Comparison of ENCODE assay signal across 9 mouse cellular contexts in genomic region chr2:48423861-48424442, GRCm38 (mm10).
DNase-seq lines count a peak whose midpoint lies in the region; ATAC-seq and TF ChIP-seq lines count a peak whose summit lies in the region.
"Had no signal": no experiment of that assay in that cellular context is flagged by ENCODE, and none has a peak within 500 bp of the region (broad histone marks: within the 10 kb centered on the region; RNA-seq: fewer than 3 reads in every experiment).

No protein-coding gene starts in this region.

- no peaks in the 10 kb centered on the region for H3K9me3 ChIP-seq in hindbrain, embryonic 16.5 days (ENCODE audit: control insufficient read depth, low read length)
- H3K9me3 ChIP-seq in midbrain, embryonic 12.5 days = no peaks in the 10 kb centered on the region
- no peaks in the 10 kb centered on the region for H3K9me3 ChIP-seq in lung, postnatal 0 days (ENCODE audit: low read length)
- H3K9me3 ChIP-seq: limb, embryonic 13.5 days had no signal

- no peak overlapping the region for H3K9ac ChIP-seq in hindbrain, embryonic 16.5 days (ENCODE audit: low read depth, low read length)
- 0 out of 2 replicates have a peak overlapping the region, but pooled peaks have one; percentile 1 for H3K9ac ChIP-seq in midbrain, embryonic 12.5 days (replicated peaks)
- H3K9ac ChIP-seq in lung, postnatal 0 days (replicated peaks; ENCODE audit: low read depth) = no peak overlapping the region
- H3K9ac ChIP-seq: limb, embryonic 13.5 days had no signal

- 8% methylated on average over 9 of the region's 9 CpGs for WGBS in hindbrain, embryonic 16.5 days
- 10% methylated on average over 9 of the region's 9 CpGs for WGBS in midbrain, embryonic 12.5 days
- WGBS in thymus, adult 2 months = 87% methylated on average over 9 of the region's 9 CpGs
- 68% methylated on average over 9 of the region's 9 CpGs for WGBS in lung, postnatal 0 days

- no peaks in the 10 kb centered on the region for H3K36me3 ChIP-seq in hindbrain, embryonic 16.5 days (ENCODE audit: control insufficient read depth, insufficient read depth, low read length)
- H3K36me3 ChIP-seq in midbrain, embryonic 12.5 days = no peaks in the 10 kb centered on the region
- H3K36me3 ChIP-seq in thymus, adult 2 months (ENCODE audit: control insufficient read depth, insufficient read depth, low read length) = no peaks in the 10 kb centered on the region
- H3K36me3 ChIP-seq in lung, postnatal 0 days (ENCODE audit: insufficient read depth, low read length) = no peaks in the 10 kb centered on the region
- H3K36me3 ChIP-seq: limb, embryonic 13.5 days had no signal

- no peak for TF ChIP-seq POLR2A in thymus, adult 2 months (IDR thresholded peaks at IDR 0.05; ENCODE audit: control insufficient read depth, extremely low read depth, insufficient read depth, low read length, poor library complexity)

- peak; percentile 91 for ATAC-seq in frontal cortex, adult (ENCODE audit: low TSS enrichment)
- peak; percentile 85 for ATAC-seq in hindbrain, embryonic 16.5 days
- ATAC-seq in midbrain, embryonic 12.5 days (ENCODE audit: low FRiP score, low read depth) = peak; percentile 75
- no peak for ATAC-seq in lung, postnatal 0 days

- peaks cover 15% of the 10 kb centered on the region for H3K4me1 ChIP-seq in hindbrain, embryonic 16.5 days (ENCODE audit: control insufficient read depth, insufficient read depth, low read depth, low read length)
- H3K4me1 ChIP-seq in midbrain, embryonic 12.5 days = peaks cover 32% of the 10 kb centered on the region
- peaks cover 5% of the 10 kb centered on the region for H3K4me1 ChIP-seq in thymus, adult 2 months (replicated peaks; ENCODE audit: control insufficient read depth, insufficient read depth, low read length)
- no peaks in the 10 kb centered on the region; the same call in 1 of the 2 replicates for H3K4me1 ChIP-seq in lung, postnatal 0 days (ENCODE audit: insufficient read depth, low read depth, low read length)

- no peaks in the 10 kb centered on the region for H3K27me3 ChIP-seq in hindbrain, embryonic 16.5 days (replicated peaks; ENCODE audit: control insufficient read depth, insufficient read depth, low read length)
- H3K27me3 ChIP-seq in midbrain, embryonic 12.5 days = 0 out of 2 replicates have a peak, but pooled peaks cover 3% of the 10 kb centered on the region
- H3K27me3 ChIP-seq in thymus, adult 2 months (ENCODE audit: control insufficient read depth, insufficient read depth, low read length) = no peaks in the 10 kb centered on the region
- no peaks in the 10 kb centered on the region for H3K27me3 ChIP-seq in lung, postnatal 0 days (replicated peaks; ENCODE audit: insufficient read depth, low read length)
- H3K27me3 ChIP-seq: limb, embryonic 13.5 days had no signal

- no peak overlapping the region; the same call in 1 of the 2 replicates for H3K4me3 ChIP-seq in hindbrain, embryonic 16.5 days (ENCODE audit: low read length)
- no peak overlapping the region for H3K4me3 ChIP-seq in midbrain, embryonic 12.5 days
- H3K4me3 ChIP-seq in thymus, adult 2 months (ENCODE audit: control insufficient read depth, insufficient read depth, low read length) = no peak overlapping the region
- H3K4me3 ChIP-seq in lung, postnatal 0 days (ENCODE audit: low read depth, low read length) = no peak overlapping the region
- H3K4me3 ChIP-seq: limb, embryonic 13.5 days had no signal

- TF ChIP-seq CTCF in thymus, adult 2 months (IDR thresholded peaks at IDR 0.05; ENCODE audit: borderline replicate concordance, control insufficient read depth, extremely low read depth, insufficient read depth, low read length, poor library complexity) = no peak
- no peak for TF ChIP-seq CTCF in lung, postnatal 0 days (IDR thresholded peaks at IDR 0.05)

- peak overlapping the region; percentile 66 for H3K27ac ChIP-seq in hindbrain, embryonic 16.5 days (ENCODE audit: low read depth, low read length)
- H3K27ac ChIP-seq in midbrain, embryonic 12.5 days (replicated peaks) = peak overlapping the region; percentile 77
- H3K27ac ChIP-seq in thymus, adult 2 months (ENCODE audit: control insufficient read depth, insufficient read depth, low read length) = no peak overlapping the region
- no peak overlapping the region for H3K27ac ChIP-seq in lung, postnatal 0 days (ENCODE audit: low read length)
- H3K27ac ChIP-seq: limb, embryonic 13.5 days had no signal

- DNase-seq in frontal cortex, postnatal 14 days (ENCODE audit: low spot score in 2 of 2) = no peak
- peak; percentile 42 for DNase-seq in embryo, embryonic 10.5 days (ENCODE audit: low spot score)
- no peak for DNase-seq in thymus, adult 2 months
- DNase-seq in lung, postnatal 0 days (ENCODE audit: low spot score) = no peak
- DNase-seq in adrenal gland, adult 18-20 months (ENCODE audit: low spot score in 2 of 2) = no peak

- H3K4me2 ChIP-seq in hindbrain, embryonic 16.5 days (ENCODE audit: low read length) = peak overlapping the region; percentile 46
- H3K4me2 ChIP-seq in midbrain, embryonic 12.5 days (replicated peaks) = peak overlapping the region; percentile 42
- no peak overlapping the region for H3K4me2 ChIP-seq in lung, postnatal 0 days (replicated peaks; ENCODE audit: low read depth, low read length)
- H3K4me2 ChIP-seq: limb, embryonic 13.5 days had no signal

- no peak for TF ChIP-seq EP300 in lung, postnatal 0 days (IDR thresholded peaks at IDR 0.05)

Comparison
In these comparisons a context has a peak if more than half of its experiments do, and no peak if none do; other contexts are left out.
1. H3K27ac ChIP-seq: peak in hindbrain, embryonic 16.5 days (single experiment) and midbrain, embryonic 12.5 days (single experiment); none in thymus, adult 2 months (single experiment) and lung, postnatal 0 days (single experiment).